Mouse (Mus musculus): ENCODE measurements around the gene Pard3.

Gene Pard3

GRCm38 (mm10) chr8:127178634-127179033, 114.9 kb downstream of the Pard3 start:
- DNase-seq (ENCODE audit: low read depth, low spot score), result peak; percentile 74

- DNase-seq (ENCODE audit: low read depth, low spot score), result no peak
Observed at GRCm38 (mm10) chr8:127181246-127181645, 117.6 kb downstream of the Pard3 start.

GRCm38 (mm10) chr8:127182065-127182464, 118.4 kb downstream of the Pard3 start:
- no peak for DNase-seq (ENCODE audit: low read depth, low spot score)

- no peak for DNase-seq (ENCODE audit: low read depth, low spot score)
Observed at GRCm38 (mm10) chr8:127183533-127183932, 119.8 kb downstream of the Pard3 start.

- DNase-seq (ENCODE audit: low read depth, low spot score), result no peak
Observed at GRCm38 (mm10) chr8:127184025-127184424, 120.3 kb downstream of the Pard3 start.

GRCm38 (mm10) chr8:127185897-127186296, 122.2 kb downstream of the Pard3 start:
- DNase-seq (ENCODE audit: low read depth, low spot score), result no peak

GRCm38 (mm10) chr8:127188671-127189070, 125.0 kb downstream of the Pard3 start:
- DNase-seq (ENCODE audit: low read depth, low spot score), result no peak

GRCm38 (mm10) chr8:127190350-127190749, 126.7 kb downstream of the Pard3 start:
- DNase-seq (ENCODE audit: low read depth, low spot score), result peak; percentile 76

- DNase-seq (ENCODE audit: low read depth, low spot score), result peak; percentile 60
Observed at GRCm38 (mm10) chr8:127191387-127191786, 127.7 kb downstream of the Pard3 start.

GRCm38 (mm10) chr8:127191824-127192223, 128.1 kb downstream of the Pard3 start:
- no peak for DNase-seq (ENCODE audit: low read depth, low spot score)

- DNase-seq (ENCODE audit: low read depth, low spot score), result no peak
Observed at GRCm38 (mm10) chr8:127192331-127192730, 128.6 kb downstream of the Pard3 start.

GRCm38 (mm10) chr8:127193375-127193774, 129.7 kb downstream of the Pard3 start:
- no peak for DNase-seq (ENCODE audit: low read depth, low spot score)

- no peak for DNase-seq (ENCODE audit: low read depth, low spot score)
Observed at GRCm38 (mm10) chr8:127194786-127195407, 131.2 kb downstream of the Pard3 start.

GRCm38 (mm10) chr8:127196505-127197265, 133.0 kb downstream of the Pard3 start:
- DNase-seq (ENCODE audit: low read depth, low spot score), result no peak

GRCm38 (mm10) chr8:127207455-127207854, 143.8 kb downstream of the Pard3 start:
- DNase-seq (ENCODE audit: low read depth, low spot score), result no peak

- DNase-seq (ENCODE audit: low read depth, low spot score), result no peak
Observed at GRCm38 (mm10) chr8:127210621-127211020, 146.9 kb downstream of the Pard3 start.

- DNase-seq (ENCODE audit: low read depth, low spot score), result no peak
Observed at GRCm38 (mm10) chr8:127214338-127214737, 150.6 kb downstream of the Pard3 start.

- no peak for DNase-seq (ENCODE audit: low read depth, low spot score)
Observed at GRCm38 (mm10) chr8:127214748-127215433, 151.2 kb downstream of the Pard3 start.

GRCm38 (mm10) chr8:127220206-127220605, 156.5 kb downstream of the Pard3 start:
- DNase-seq (ENCODE audit: low read depth, low spot score), result no peak

GRCm38 (mm10) chr8:127220615-127221014, 156.9 kb downstream of the Pard3 start:
- DNase-seq (ENCODE audit: low read depth, low spot score), result no peak

GRCm38 (mm10) chr8:127222361-127222760, 158.7 kb downstream of the Pard3 start:
- no peak for DNase-seq (ENCODE audit: low read depth, low spot score)

GRCm38 (mm10) chr8:127226996-127227395, 163.3 kb downstream of the Pard3 start:
- no peak for DNase-seq (ENCODE audit: low read depth, low spot score)

GRCm38 (mm10) chr8:127227407-127227806, 163.7 kb downstream of the Pard3 start:
- DNase-seq (ENCODE audit: low read depth, low spot score), result no peak

Data from ZHBTc4 (cell line).